Mouse (Mus musculus): ENCODE measurements around the gene Fbxw11. TPM values are rescaled to one million over a fixed set of nuclear protein-coding genes. Genes with fewer than 3 reads are reported as not detected.

Gene Fbxw11
- total RNA-seq, 2 experiments from 2014 or later: 51.7 to 56.8 TPM

DNA sequence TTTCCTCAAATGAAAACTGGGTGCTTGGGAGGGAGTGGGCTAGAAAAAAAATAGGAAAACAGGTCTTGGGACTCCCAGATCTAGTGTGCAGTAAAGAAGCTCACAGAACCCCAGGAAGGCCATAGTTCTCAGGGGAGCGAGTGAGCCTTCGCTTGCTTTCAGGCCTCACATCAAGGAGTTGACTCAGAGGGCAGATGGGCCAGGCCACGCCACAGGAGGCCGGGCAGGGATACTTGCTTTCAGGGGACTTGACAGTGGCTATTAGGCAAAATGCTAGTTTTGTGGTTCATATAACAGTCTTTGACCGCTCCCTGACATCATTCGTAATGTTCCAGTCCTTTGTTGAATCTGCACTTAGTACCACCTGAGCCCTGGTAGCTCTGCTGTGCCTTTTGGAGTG lies 18.6 kb upstream of the Fbxw11 start:
- DNase-seq: no peak

DNA sequence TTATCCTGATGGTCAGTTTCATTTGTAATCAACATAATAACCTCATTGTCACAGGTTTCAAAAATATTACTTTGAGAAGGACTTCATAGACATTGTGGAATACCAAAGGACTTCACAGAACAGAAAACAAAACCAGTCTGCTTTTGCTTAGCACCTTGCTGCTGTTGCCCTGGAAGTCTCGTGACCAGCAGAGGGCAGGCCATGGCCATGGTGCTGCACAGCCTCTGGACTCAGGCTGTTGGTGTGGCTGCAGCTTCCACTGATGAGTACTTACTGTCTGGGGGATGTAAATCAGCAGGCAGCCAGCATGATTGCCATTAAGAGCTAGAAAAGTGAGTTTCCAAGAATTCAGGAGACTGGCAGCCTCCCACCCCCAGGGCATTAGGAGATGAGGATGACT lies 16.8 kb upstream of the Fbxw11 start:
- DNase-seq: peak; percentile 73

DNA sequence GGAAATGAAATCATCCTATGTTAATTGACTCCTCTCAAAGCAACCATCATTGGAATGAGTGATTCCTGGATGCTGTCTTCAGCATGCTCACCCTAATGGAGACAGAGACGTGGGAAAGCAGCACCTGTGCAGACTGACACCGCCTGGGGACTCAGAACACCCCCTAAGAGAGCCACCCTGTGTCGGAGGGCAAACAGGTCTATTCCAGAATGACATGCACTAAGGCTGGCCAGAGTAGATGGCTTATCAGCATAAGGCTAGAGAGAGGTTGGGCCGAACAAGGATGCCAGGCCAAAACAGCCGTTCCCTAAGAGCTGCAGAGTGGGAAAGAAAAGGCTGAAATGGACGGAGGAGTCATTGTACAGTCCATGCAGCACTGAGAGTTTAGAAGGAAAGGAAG lies 16.4 kb upstream of the Fbxw11 start:
- no peak for DNase-seq

DNA sequence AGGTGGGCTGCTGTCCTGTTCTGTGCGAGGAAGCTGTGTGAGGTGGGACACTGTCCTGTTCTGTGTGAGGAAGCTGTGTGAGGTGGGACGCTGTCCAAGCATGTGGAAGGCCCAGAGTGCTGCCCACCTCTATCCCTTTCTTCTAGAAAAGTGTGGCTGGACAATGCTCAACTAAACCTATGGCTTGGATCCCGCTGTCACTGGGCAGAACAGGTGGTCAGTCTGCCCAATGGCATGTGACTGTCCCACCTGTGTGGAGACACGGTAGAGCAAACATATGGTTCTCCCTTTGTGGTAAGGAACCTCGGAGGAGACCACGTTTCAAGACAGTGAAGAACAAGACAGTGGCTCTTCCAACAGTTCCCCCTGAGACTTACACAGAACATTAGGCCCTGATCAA lies 14.6 kb upstream of the Fbxw11 start:
- no peak for DNase-seq

GRCm38 (mm10) chr11:32629713-32630211 lies 12.8 kb upstream of the Fbxw11 start:
- DNase-seq: no peak

DNA sequence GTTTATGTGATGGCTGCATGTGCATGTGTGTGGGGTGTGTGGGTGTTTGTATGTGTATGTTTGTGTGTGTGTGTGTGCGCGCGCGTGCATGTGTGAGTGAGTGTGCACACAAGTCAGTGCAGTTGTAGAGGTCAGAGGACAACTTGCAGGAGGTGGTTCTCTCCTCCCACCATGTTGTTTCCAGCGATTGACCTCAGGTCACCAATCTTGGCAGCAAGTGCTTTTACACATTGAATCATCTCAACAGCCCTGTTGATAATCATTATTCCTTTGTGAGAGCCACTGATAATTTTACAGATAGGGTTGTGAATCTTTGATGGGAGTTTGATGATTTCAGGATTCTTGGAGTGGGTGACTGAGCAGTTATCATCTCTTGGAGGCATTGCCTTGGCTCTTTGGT lies 9.9 kb upstream of the Fbxw11 start:
- no peak for DNase-seq

- no peak for DNase-seq
Measured at GRCm38 (mm10) chr11:32633542-32633941, 9.0 kb upstream of the Fbxw11 start.

- DNase-seq: no peak
Measured at GRCm38 (mm10) chr11:32634143-32634542, 8.4 kb upstream of the Fbxw11 start.

DNA sequence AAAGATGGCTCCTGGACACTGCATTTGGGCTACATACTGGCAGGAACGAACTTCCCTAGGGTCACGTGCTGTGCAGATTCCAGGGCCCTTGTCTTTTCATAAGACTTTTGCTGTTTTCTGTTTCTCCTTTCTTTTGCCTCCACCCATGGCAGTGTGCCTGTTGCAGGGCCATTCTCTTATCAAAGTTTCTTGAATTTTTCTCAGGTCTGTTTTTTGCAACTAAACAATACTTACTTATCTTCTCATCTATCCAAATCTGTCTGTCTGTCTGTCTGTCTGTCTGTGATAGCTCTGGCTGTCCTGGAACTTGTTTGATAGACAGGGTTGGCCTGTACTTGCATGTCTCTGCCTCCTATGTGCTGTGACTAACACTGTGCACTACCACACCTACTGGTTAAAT lies 7.7 kb upstream of the Fbxw11 start:
- no peak for DNase-seq

DNA sequence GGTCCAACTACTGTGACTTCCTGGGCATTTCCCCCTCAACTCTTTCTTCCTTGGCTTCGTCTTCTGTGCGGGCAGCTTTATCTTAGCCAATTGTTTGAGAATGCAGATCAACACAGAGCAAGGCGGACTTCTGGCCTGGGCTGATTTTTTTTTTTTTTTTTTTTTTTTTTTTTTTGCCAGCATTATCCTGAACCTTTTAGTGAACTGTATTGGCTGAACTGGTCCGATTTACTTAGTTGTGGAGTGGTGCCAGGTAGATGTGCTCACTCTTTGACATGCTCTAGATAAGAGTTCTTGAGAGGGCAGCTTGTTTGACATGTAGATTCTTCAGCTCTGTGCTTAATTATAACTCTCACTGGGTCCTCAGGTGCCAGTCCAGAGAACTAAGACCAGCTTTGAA lies 6.2 kb upstream of the Fbxw11 start:
- DNase-seq: no peak

GRCm38 (mm10) chr11:32638521-32639255 lies 3.8 kb upstream of the Fbxw11 start:
- DNase-seq: no peak

GRCm38 (mm10) chr11:32640617-32641016 lies 1.9 kb upstream of the Fbxw11 start:
- no peak for DNase-seq

DNA sequence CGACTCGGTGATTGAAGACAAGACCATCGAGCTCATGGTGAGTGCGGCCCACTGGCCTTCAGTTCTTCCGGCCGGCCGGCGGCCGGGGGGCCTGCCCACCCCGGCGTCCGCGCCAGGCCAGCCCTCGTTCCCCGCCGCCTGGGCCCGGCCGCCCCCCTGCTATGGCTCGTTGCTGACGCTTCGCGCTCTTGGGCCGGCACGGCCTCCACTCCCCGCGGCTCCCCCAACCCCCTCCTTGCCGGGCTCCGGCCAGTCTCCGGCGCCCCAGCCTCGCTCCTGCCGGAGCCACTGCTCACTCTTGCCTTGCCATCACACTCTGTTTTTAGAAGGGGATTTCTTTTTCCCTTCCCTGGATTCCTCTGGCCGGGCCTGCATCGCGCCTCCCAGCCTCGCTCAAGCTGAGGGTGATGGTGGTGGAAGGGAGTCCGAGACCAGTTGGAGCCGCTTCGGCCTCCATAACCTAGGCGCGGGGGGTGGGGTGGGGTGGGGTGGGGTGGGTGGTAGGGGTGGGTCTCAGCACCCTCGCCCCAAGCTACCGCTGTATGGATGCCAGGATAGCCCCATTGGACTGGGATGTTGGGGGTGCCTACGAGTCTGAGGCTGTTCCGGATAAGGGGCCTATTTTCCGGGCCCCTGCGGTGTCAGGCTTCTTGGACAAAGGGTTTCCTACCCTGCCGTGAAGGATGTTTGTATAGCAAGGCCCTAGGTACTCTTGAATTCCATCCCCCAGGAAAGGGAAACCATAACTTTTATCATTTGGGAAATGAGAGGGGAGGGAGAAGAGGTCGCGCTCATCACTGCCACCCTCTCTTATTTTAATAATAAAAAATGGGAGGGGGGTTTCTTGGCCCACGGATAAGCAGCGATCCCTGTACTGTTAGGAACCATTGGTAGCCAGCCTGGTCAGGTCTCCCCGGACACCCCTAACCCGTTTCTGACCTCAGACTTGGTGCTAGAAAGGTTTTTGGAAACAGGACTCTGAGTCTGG lies 669 bp downstream of the Fbxw11 start:
- peak; percentile 79 for DNase-seq

DNA sequence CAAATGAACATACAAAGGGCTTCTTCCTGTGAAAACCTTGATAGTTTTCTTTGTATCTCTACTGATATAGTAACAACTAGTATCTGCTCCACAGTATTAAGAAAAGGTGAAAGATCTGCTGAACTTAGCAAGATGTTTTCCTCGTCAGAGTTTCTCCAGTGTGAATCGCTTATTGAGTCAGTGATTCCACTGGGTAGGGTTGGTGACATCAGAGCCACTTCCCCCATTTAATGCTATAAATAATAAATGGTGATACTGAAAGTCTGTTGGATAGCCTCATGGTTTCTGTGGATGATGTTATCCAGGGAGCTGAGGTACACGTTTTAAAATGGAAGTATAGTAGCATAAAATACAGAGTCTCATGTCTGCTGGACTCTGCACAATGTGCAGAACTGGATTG lies 1.5 kb downstream of the Fbxw11 start:
- DNase-seq: no peak

- no peak for DNase-seq
Measured at GRCm38 (mm10) chr11:32647265-32647664, 4.7 kb downstream of the Fbxw11 start.

- no peak for DNase-seq
Measured at GRCm38 (mm10) chr11:32650236-32650749, 7.8 kb downstream of the Fbxw11 start.

DNA sequence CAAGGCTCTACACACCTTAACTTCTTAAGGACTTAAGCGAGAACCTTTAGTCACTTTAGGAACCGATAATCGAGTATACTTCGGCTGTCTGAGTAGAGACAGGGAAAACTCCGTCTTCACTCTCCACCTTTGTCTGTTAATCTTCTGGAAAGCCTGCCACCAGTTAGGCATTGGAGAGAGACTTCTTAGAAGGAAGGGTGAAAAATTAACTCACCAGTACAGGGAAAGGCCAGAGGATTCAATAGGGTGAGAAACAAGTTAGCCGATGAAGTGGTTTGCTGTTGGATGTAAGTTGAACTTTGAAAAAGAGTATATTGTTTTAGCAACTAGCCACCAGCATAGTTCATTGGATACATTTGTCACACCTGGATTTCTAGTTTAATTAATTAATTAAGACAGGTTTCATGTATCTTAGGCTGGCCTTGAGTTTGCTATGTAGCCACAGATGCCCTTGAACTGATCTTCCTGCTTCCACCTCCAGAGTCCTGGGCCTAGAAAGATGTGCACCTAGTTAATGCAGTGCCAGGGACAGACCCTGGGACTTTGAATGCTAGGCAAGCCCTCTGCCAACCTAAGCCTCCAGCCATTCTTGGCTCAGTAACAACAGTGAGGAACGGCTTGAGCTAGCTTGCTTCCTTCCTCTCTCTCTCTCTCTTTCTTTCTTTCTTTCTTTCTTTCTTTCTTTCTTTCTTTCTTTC lies 8.5 kb downstream of the Fbxw11 start:
- no peak for DNase-seq

DNA sequence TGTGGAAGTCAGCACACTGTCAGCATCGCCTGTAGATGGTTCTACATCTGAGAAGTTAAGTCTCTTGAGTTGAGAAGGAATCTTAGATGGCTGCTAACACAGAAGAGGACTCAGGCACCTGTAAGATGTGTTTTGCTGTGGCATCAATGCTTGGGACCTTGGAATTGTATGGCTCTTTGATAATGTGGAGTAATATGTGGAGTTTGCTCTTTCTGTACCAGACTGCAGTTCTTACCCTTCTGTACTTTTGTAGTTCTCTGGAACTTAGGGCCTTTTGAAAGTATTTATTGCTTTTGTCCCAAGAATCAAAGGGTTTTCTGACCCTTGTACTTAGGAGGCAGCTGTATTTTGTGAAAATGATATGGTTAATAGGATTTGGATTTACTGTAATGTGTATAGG lies 9.2 kb downstream of the Fbxw11 start:
- no peak for DNase-seq

GRCm38 (mm10) chr11:32662082-32662656 lies 19.6 kb downstream of the Fbxw11 start:
- DNase-seq: no peak

- DNase-seq: no peak
Measured at GRCm38 (mm10) chr11:32665639-32666038, 23.1 kb downstream of the Fbxw11 start.

- no peak for DNase-seq
Measured at GRCm38 (mm10) chr11:32666983-32667382, 24.5 kb downstream of the Fbxw11 start.

DNA sequence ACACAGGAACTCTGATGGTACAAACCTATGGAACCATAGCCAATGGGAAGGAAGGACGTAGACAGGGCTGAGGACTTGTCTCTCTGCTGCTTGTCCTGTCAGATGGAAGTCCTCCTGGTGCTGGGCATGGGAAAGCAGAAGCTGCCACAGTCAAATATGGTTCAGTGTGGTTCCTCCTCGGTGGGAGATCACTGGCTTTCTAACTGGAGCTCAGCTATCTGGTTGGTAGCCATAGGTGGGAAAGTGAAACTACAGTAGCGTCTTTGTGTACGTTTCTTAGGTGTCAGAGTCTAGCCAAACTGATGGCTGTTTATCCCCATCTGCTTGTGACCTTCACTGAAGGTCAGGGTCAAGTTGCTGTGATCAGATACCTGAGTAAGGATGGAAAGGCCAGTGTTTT lies 29.0 kb downstream of the Fbxw11 start:
- no peak for DNase-seq
